Mouse (Mus musculus) intestine, postnatal 0 days (tissue): ENCODE measurements around the gene Dnmt1. TPM values are rescaled to one million over a fixed set of nuclear protein-coding genes. Genes with fewer than 3 reads are reported as not detected.

Experiments used
- ATAC-seq: fragments of 200-750 bp; cut with Nextera tagmentation; 2 replicates; pipeline ENCODE4 v1.8.0; 2017; ENCODE audit warnings: mild to moderate bottlenecking, moderate TSS enrichment, moderate library complexity
- H3K27ac ChIP-seq: fragments of 300-500 bp; sonication (generic); 2 replicates; pipeline ENCODE4 v1.5.1; 2014; ENCODE audit warnings: mild to moderate bottlenecking, low read depth, low read length, moderate library complexity
- H3K27me3 ChIP-seq: fragments of 300-500 bp; sonication (generic); replicated peaks from 2 replicates; pipeline ENCODE4 v1.6.1; 2014; ENCODE audit warnings: low read length, mixed read lengths; ENCODE audit not compliant: control insufficient read depth, insufficient read depth
- H3K36me3 ChIP-seq: fragments of 300-500 bp; sonication (generic); 2 replicates; pipeline ENCODE4 v1.6.1; 2014; ENCODE audit warnings: mild to moderate bottlenecking, moderate library complexity; ENCODE audit not compliant: control insufficient read depth, insufficient read depth
- H3K4me1 ChIP-seq: fragments of 300-500 bp; sonication (generic); replicated peaks from 2 replicates; pipeline ENCODE4 v1.6.1; 2014; ENCODE audit warnings: antibody characterized with exemption, low read length, mixed read lengths; ENCODE audit not compliant: control insufficient read depth, insufficient read depth
- H3K4me2 ChIP-seq: fragments of 300-500 bp; sonication (generic); replicated peaks from 2 replicates; pipeline ENCODE4 v1.6.1; 2014; ENCODE audit warnings: low read depth, mild to moderate bottlenecking, moderate library complexity
- H3K4me3 ChIP-seq: fragments of 300-500 bp; sonication (generic); 2 replicates; pipeline ENCODE4 v1.5.1; 2014; ENCODE audit warnings: low read depth, low read length
- H3K9ac ChIP-seq: fragments of 300-500 bp; sonication (generic); 2 replicates; pipeline ENCODE4 v1.6.1; 2014; ENCODE audit warnings: mild to moderate bottlenecking, low read depth, low read length
- H3K9me3 ChIP-seq: fragments of 300-500 bp; sonication (generic); 2 replicates; pipeline ENCODE4 v1.6.1; 2016; ENCODE audit warnings: mixed run types; ENCODE audit not compliant: control insufficient read depth
- CTCF ChIP-seq: sonication (generic); IDR thresholded peaks from 2 replicates; pipeline ENCODE4 v1.5.1; 2016; ENCODE audit warnings: low read depth, mild to moderate bottlenecking, control low read depth, antibody characterized with exemption, moderate library complexity
- WGBS: fragments of 180-500 bp; shearing (Covaris S2); extraction: QIAGEN DNeasy Blood & Tissue Kit; methylation state at CpG from one replicate; pipeline ENCODE4 v1.1.7; 2014; 5-methylcytosine and 5-hydroxymethylcytosine counted together
- polyA plus RNA-seq: library from polyadenylated mRNA; unstranded; fragments of >200 nt; fragmentation: Nextera tagmentation; extraction: Ambion mirVana; gene quantifications from 2 replicates; pipeline ENCODE4 v1.2.1, GENCODE M21; 2015

Dnmt1 gene
- polyA plus RNA-seq, 1 experiment from 2014 or later: 19.2 TPM

DNA sequence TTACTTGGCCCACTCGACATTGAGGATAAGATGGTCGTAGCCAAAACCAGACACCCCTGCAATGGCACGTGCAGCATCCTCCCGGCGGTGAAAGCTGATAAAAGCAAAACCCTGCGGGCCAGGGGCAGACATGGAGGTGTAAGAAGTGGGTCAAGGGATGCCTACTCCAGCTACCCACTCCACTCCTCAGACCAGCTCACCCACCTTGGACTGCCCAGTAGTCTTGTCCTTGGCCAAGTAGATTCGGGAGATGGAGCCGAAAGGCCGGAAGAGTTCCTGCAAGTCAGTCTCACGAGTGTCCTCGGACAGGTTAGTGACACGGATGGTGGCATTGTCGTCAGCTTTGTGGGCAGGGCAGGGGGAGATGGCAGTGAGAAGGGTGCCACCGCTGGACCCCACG, 65.1 kb downstream of the Dnmt1 start:
- Histone ChIP-seq H3K4me3 (no peak overlapping the region), H3K36me3 (peaks cover 66% of the 10 kb centered on the region), H3K4me2 (no peak overlapping the region), H3K27ac (no peak overlapping the region), H3K27me3 (no peaks in the 10 kb centered on the region), H3K4me1 (no peaks in the 10 kb centered on the region; the same call in 1 of the 2 replicates), H3K9me3 (no peaks in the 10 kb centered on the region), H3K9ac (no peak overlapping the region)
- 84% methylated on average over 15 of the region's 15 CpGs for WGBS
- TF ChIP-seq CTCF: no peak
- ATAC-seq: no peak

DNA sequence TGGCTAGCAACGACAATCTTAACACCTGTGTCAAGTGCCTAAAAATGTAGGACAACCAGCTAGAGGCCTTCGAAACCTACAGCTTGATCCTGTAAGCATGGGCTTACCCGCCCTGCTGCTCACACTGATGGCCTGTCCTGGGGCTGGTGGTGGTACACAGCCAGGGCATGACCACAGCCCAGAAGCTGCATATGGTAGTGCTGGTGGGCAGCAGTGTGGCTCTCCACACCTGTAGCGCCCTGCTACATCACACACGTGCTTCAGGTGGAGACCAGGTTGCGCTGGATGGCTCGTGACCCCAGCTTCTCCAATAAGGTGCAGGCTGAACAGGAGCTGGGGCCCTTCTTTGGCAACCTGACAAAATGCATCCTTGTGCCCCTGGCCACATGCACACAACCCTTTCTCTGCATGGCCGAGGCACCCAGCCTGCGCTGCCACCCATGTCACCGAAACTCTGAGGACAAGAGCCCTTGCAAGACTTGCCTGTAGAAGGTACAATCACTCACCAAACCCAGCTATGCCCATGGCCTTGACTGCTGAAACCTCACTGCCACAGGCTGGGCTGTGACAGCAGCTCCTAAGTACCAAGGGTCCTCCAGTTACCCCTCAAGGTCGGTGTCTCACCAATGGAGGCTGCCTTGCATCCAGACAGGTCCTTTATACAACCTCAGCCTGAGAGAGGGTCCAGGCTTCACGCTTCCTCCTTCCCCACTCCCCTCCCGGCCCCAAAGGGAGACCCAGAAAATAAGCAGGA, 65.9 kb downstream of the Dnmt1 start:
- Histone ChIP-seq H3K27me3 (no peaks in the 10 kb centered on the region), H3K4me2 (no peak overlapping the region), H3K9me3 (no peaks in the 10 kb centered on the region), H3K27ac (no peak overlapping the region; the same call in 1 of the 2 replicates), H3K9ac (no peak overlapping the region), H3K36me3 (peaks cover 70% of the 10 kb centered on the region), H3K4me1 (no peaks in the 10 kb centered on the region; the same call in 1 of the 2 replicates), H3K4me3 (no peak overlapping the region)
- no peak for ATAC-seq
- WGBS: 77% methylated on average over 13 of the region's 13 CpGs
- no peak for TF ChIP-seq CTCF

DNA sequence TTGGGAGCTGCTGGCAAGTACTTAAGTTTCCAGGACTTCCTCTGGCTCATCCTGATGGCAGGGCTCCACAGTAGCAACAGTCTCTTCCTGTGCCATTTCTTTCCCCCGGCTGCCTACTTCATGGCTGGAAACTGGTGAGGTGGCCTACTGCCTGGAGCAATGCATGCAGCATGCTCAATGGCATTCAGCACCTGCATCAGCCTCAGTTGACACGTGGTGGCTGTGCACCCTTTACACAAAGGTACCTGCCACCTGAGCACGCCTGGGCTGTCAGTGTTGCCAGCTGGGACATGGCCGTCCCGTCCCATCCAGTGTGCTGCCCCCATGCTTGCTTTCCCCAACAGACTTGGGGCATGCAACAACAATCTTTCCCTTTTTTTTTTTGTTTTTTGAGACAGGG, 66.6 kb downstream of the Dnmt1 start:
- H3K36me3 ChIP-seq: peaks cover 70% of the 10 kb centered on the region
- no peaks in the 10 kb centered on the region for H3K27me3 ChIP-seq
- WGBS: 59% methylated on average over 5 of the region's 5 CpGs
- no peak for TF ChIP-seq CTCF
- H3K4me2 ChIP-seq: no peak overlapping the region
- H3K9ac ChIP-seq: no peak overlapping the region
- H3K27ac ChIP-seq: peak overlapping the region; percentile 11; the same call in 1 of the 2 replicates
- no peak overlapping the region for H3K4me3 ChIP-seq
- H3K9me3 ChIP-seq: no peaks in the 10 kb centered on the region
- no peaks in the 10 kb centered on the region; the same call in 1 of the 2 replicates for H3K4me1 ChIP-seq
- ATAC-seq: no peak

DNA sequence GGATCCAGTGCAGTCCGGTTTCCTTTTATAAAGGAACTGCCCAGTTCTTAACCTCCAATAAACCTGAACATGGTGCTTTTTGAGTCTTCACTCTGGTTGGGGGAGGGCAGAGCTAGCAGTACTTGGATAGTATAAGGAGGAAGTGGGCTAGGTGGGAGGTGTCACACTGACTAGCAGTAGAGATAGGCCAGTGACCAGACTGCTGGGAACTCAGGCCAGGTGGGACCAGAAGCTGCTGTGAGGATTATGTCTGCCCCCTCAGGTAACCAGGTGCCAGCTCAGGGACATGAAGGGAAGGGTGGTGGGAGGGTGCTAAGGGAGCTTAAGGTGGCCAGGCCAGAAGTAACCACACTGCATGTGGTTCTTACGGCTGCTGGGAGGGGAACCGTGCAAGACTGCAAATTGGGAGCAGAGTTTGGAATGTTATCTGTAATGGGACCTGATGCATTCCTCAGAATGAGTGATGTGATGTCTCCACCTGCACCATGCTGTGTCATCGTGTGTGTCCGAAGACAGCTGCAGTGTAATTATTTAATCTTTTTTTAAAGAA, 67.5 kb downstream of the Dnmt1 start:
- no peak for TF ChIP-seq CTCF
- Histone ChIP-seq H3K9me3 (no peaks in the 10 kb centered on the region), H3K36me3 (peaks cover 70% of the 10 kb centered on the region), H3K4me1 (no peaks in the 10 kb centered on the region; the same call in 1 of the 2 replicates), H3K4me3 (no peak overlapping the region), H3K27me3 (no peaks in the 10 kb centered on the region), H3K4me2 (no peak overlapping the region), H3K9ac (no peak overlapping the region), H3K27ac (no peak overlapping the region; the same call in 1 of the 2 replicates)
- no peak for ATAC-seq
- 54% methylated on average over 5 of the region's 5 CpGs for WGBS

DNA sequence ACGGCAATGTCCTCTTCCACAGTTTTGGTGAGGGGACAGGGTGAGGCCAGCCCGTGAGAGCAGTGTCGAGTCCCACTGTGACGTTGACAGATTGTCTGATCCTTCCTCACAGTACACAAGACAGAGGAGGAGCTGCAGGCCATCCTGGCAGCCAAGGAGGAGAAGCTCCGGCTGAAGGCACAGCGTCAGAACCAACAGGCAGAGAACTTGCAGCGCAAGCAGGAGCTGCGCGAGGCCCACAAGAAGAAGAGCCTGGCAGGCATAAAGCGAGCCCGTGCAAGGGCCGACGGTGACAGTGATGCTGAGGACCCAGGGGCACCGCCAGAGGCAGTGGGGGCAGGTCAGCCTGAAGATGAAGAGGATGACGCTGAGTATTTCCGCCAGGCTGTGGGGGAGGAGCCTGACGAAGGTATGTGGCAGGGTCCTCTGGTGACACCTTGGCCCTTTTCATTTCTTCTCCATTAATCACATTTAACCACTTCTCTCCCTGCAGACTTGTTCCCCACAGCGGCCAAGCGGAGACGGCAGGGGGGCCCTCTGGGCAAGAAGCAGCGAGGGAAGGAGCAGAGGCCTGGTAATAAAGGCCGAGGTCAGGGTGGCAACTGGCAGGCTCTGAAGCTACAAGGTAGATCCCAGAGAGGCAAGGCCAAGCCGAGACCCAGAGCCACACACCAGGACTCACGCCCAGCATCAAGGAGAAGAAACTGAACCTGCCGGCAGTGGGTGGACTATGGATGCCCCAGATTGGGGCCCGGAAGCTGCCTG, 68.2 kb downstream of the Dnmt1 start:
- no peak for ATAC-seq
- TF ChIP-seq CTCF: no peak
- Histone ChIP-seq H3K4me3 (no peak overlapping the region), H3K27me3 (no peaks in the 10 kb centered on the region), H3K4me2 (no peak overlapping the region), H3K9me3 (no peaks in the 10 kb centered on the region), H3K4me1 (no peaks in the 10 kb centered on the region), H3K36me3 (peaks cover 64% of the 10 kb centered on the region), H3K27ac (no peak overlapping the region; the same call in 1 of the 2 replicates), H3K9ac (no peak overlapping the region; the same call in 1 of the 2 replicates)
- WGBS: 75% methylated on average over 26 of the region's 26 CpGs

DNA sequence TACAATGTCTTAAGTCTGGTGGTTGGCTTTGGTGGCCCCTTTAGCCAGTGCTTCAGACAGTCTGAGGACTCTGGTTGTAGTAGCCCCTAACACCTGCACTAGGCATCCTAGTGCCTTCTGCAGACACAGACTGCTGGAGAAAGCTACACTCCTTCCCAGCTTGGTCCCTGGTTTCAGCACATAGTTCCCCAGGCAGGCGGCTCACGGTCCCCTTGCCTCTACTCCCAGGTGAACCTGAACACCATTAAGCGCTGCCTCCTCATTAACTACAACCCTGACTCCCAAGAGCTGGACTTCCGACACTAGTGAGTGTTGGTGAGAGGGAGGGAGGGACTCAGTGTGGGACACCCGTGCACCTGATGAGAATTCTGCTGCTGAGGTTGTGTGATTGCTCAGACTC, 69.3 kb downstream of the Dnmt1 start:
- no peak overlapping the region for H3K4me2 ChIP-seq
- peaks cover 56% of the 10 kb centered on the region for H3K36me3 ChIP-seq
- no peak overlapping the region for H3K9ac ChIP-seq
- H3K4me1 ChIP-seq: no peaks in the 10 kb centered on the region
- ATAC-seq: no peak
- H3K9me3 ChIP-seq: no peaks in the 10 kb centered on the region
- no peaks in the 10 kb centered on the region for H3K27me3 ChIP-seq
- no peak overlapping the region for H3K4me3 ChIP-seq
- no peak overlapping the region for H3K27ac ChIP-seq
- no peak for TF ChIP-seq CTCF
- WGBS: 88% methylated on average over 5 of the region's 5 CpGs
